Mouse (Mus musculus) adrenal gland (tissue): ENCODE measurements at regions not wholly inside any gene's neighbourhood (a gene's known extent, or its start where the extent isn't known, plus 50 kb on each side); places are given as distances from the start of the nearest gene placed in this dataset.

Source experiments
- intact Hi-C: fragments of 180-260 bp; cut with DNase I; formaldehyde crosslinking; loops from one replicate; pipeline ENCODE4 v1.15.1; 2025

DNA sequence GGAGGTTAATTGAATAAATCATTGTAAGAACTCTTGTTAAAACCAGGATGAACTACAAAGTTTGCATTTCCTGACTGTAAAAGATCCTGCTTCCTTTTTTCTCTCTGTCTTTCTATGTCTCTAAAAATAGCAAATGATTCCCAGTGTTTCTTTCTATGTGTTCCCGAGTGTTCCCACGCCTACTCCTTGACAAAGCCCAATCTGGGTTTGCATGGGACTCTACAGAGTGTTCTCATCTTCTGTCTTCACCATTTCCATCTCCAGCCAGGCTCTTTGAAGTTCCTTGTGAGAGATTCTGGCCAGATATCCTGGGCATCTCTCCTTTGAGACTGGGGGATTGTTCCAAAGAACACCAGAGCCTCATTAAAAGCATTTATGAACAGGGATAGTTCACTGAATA is 285.0 kb downstream of the Insig2 start:
- intact Hi-C loops: no loop called here

DNA sequence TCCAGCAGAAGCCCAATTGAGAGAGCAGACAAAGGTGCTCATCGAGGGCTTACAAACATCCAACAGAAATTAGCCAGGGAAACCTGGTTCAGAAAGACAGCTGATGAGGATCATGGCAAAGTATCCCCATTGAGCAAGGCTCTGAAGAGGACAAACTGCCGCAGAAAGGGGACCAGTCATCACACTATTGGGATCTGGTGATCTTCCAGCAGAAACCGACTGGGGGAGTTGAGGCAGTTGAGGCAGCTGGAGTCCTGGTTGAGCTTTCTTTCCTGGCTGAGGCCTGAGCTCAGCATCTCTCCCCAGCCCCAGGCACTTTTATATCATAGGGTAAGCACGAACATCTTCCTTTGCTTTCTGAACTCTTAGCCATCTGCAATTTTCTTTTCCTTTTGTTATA is 282.7 kb downstream of the Insig2 start:
- intact Hi-C loops: loop anchor here (10.0 kb wide), 1 partner anchor 455 kb away; no protein-coding TSS in a partner anchor

DNA sequence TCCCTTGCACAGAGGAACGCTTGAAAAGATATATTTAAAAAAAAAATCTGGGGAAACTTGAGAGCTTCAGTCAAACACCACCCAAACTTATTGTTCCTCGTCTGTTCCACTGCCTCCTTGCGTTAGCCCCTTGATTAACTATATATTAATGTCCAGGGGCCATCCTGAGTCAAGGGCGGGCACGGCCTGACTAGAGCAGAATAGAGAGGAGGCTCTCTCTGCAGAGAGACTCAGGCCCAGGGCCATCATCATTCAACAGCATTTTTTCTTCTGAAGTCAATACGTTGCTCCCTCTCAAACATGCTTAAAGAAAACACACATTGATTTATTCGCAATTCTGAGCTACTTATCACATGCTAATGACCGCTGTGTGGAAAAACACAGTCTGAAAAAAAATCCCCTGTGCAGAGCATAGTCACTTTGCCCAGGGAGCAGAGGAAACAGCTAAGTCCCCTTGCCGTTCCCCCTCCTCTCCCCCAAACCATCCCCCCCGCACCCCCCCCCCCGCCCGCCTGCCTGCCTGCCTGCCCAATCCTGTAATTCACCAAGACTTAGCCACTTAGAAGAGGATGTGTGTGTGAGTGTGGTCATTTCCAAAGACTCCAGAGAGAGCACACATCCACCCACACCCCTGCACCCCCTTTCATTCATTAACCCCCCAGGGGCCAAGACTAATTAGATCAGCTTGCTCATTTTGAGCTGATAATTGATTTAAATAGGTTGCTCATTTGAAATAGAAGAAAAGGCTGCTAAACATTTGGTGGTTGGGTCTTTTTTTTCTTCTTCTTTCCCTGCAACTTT is 281.5 kb downstream of the Insig2 start:
- intact Hi-C loops: loop anchor here (10.0 kb wide), 1 partner anchor 456 kb away; no protein-coding TSS in a partner anchor

GRCm38 (mm10) chr1:121051496-121052119 is 280.8 kb downstream of the Insig2 start:
- intact Hi-C loops: loop anchor here (10.0 kb wide), 1 partner anchor 457 kb away; no protein-coding TSS in a partner anchor

GRCm38 (mm10) chr1:121052120-121052501 is 280.3 kb downstream of the Insig2 start:
- intact Hi-C loops: loop anchor here (10.0 kb wide), 1 partner anchor 457 kb away; no protein-coding TSS in a partner anchor

GRCm38 (mm10) chr1:121053692-121054091 is 278.7 kb downstream of the Insig2 start:
- intact Hi-C loops: loop anchor here (10.0 kb wide), 1 partner anchor 459 kb away; no protein-coding TSS in a partner anchor

DNA sequence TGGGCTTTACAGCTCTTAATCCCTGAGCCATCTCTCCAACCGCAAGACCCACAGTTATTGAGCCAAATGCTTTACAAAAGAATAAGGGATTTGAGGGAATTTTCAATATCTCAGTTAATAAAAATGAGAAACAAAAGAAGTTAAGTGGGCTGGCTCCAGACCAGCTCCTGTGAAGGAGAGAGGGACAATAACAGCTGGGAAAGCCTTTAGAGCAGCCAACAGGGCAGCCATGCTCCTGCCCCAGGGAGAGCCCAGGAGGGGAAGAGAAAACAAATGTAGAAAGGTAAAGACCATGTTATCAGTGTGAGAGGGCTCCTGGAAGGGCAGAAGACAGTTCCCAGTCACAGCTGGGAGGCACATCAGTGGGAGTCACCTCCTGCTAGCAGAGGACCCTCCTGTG is 257.8 kb downstream of the Insig2 start:
- intact Hi-C loops: no loop called here

DNA sequence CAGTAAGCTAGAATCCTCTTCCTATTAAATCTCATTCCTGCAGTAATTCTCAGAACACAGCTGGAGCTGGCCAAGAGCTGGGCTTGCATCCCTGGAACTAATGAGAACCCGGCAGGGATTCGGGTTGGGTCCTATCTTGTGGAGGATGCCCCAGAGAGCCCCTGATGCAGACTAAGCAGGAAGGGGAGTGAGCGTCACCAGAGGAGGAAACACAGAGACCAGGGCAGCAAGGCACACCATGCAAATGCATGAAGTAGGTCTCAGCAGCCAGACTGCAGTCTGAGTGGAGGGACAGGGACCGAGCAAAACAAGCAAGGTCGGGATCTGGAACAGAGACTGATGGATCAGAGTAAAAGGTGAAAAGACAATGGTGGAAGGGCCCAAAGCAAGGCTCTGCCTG is 249.6 kb downstream of the Insig2 start:
- intact Hi-C loops: no loop called here

DNA sequence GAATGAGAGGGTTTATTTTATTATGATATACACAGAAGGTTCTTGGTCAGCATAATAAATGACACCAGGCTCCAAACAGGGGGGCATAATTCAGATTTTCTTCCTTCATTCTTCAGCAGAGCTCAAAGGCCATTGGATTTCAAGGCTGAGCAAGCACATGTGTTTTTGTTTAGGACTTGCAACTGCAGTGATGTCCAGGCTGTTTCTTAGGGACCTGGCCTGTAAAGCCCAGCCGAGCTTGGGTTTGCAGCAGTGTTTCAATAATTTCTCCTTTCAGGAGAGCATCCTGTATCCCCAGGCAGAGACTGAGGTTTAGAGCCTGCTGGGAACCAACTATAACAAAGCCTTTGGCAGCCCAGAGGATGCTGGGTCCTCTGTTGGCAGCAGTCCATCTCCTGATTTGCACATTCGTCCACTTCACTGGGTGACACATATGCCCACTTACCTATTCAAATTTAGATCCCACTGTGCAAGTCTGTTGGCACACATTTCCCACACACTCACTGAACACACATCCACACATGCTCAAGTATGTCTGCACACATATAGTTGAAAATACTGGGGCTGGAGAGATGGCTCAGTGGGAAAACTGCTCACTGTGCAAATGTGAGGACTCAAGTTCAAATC is 247.2 kb downstream of the Insig2 start:
- intact Hi-C loops: no loop called here

- intact Hi-C loops: no loop called here
These were observed 245.1 kb downstream of the Insig2 start for GRCm38 (mm10) chr1:121087124-121087887.

GRCm38 (mm10) chr1:121090628-121091027 is 241.8 kb downstream of the Insig2 start:
- intact Hi-C loops: no loop called here

DNA sequence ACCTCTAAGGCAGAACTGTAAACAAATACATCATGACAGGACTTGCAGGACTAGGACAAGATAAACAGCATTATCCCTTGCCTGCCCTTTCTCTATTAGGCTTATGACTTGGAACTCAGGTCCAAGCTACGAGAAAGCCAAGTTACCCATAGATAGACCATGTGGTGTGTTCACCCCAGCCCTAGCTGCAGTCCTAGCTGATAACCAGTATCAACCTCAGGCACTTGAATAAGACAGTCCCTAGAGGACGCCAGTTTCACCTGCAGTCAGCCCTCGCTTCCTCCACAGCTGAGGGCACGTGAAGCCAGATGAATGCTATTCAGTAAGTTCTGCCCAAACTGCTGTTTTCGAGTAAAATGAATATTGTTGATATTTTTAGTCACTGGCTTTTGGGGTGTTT is 239.5 kb downstream of the Insig2 start:
- intact Hi-C loops: no loop called here

- intact Hi-C loops: no loop called here
These were observed 235.5 kb downstream of the Insig2 start for GRCm38 (mm10) chr1:121096551-121097550.

DNA sequence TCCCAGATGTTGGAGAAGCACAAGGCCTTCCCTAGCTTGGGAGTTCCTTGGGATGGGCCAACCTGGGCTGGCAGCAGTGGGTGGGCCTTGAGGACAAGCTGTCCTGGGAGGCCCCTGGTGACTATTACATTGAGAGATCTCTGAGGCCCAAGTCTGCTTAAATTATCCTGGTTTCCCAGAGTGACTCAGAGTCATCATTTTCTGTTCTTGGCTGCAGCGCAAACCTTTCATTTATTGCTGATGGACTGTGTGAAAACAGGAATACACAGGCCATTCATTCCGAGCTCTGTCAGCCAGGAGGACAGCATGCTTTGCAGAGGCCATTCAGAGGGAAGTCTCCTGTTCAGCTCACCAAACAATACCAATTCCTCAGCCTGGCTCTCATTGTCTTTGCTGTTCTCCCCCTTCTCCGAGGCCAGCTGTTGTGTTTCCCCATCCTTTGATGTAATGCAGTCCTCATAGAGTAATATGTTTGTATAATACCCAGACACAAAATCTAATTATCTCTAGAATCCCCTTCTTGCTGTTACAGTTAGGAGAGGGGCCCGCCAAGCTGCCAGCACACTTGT is 220.5 kb downstream of the Insig2 start:
- intact Hi-C loops: no loop called here

DNA sequence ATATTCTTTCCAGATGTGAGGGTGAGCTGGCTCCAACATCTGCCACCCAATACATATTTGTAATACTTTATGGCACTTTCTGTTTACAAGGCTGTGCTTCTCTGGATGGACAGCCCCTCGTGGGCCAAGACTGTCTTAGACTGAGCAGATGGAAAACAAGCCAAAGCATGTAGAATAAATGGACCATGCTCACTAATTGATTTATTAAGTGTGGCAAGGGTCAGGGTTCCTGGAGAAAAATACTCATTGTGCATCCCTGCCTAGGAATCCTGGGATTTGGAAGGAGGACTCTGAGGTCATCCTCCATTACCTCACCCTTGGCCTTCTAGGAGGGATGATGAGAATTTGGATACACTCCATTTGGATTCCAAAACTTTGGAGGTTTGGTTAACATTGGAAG is 219.9 kb downstream of the Insig2 start:
- intact Hi-C loops: no loop called here

DNA sequence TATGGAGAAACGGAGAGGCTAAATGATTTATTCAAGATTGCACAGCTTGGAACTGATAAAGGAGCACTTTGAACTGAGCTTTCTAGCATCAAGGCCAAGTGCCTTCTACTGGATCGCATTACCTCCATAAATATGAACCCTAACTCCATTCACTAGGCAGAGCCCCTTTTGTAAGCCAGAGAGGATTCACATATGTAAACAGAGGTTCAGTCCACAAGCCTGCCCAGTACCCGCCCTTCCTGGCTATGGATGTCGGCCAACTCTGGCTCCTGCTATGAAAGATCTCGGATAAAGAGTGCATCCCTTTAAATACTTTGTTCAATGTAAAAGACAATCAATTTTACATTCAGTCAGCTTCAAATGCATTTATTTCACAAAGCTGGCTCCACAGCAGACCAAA is 215.8 kb downstream of the Insig2 start:
- intact Hi-C loops: no loop called here

DNA sequence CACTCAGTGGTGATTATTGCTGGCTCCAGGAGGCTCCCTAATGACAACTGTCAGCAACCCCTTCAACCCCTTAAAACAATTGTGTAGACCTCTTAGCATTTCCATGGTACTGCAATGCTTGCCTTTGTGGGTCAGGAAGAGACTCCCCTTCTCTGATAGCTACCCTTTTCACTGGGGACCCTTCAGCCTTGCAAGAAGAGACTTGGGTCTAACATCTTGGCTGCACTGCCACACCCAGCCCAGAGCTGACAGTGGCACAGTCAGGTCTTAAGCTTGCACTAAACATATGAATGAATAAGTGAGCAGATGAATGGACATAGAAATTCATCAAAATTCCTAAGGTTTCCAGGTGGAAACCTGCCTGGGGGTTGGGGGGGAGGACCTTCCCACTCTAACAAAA is 209.0 kb downstream of the Insig2 start:
- intact Hi-C loops: no loop called here

DNA sequence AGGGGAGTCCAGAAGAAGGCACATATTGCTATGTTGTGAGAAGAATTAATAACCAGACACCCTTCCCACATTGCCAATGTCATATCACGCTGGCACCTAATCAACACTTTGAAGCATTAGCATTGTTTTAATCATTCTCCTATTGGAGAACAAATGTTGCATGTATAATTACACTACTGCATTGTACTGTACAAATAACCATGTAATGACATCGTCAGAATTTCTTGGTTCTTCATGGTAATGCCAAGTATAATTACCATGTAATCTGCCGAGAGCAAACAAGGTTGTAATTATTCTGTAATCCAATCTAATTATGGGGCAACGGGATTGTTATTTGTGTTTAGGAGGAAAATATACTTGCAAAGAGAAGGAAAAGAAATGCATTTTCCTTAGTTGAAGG is 196.1 kb downstream of the Insig2 start:
- intact Hi-C loops: no loop called here

- intact Hi-C loops: no loop called here
These were observed 195.5 kb downstream of the Insig2 start for GRCm38 (mm10) chr1:121136846-121137245.

DNA sequence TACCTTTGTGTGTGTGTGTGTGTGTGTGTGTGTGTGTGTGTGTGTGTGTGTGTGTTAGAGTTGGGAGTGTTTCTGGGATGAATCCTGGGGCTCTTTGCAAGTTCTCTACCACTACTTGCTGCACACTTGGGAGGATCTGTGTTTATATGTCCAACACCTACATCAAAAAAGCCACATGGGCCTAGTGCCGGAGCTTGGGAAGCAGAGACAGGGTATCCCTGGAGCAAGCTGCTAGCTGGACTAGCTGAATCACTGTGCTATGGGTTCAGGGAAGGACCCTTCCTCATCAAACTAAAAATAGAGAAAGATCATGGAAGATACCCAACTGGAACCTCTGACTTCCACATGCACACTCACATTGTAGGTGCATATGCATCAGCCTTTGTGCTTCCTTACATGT is 187.4 kb downstream of the Insig2 start:
- intact Hi-C loops: no loop called here
